Mouse (Mus musculus) forebrain, embryonic 13.5 days (tissue): ENCODE results near the gene Atp5l. TPM values are rescaled to one million over a fixed set of nuclear protein-coding genes. Genes with fewer than 3 reads are reported as not detected.

Experiments used
- ATAC-seq: fragments of 200-750 bp; cut with Nextera tagmentation; 2 replicates; pipeline ENCODE4 v1.8.0; 2017
- H3K27ac ChIP-seq: fragments of 300-500 bp; sonication (generic); 2 replicates; pipeline ENCODE4 v1.5.1; 2015; ENCODE audit warnings: inconsistent platforms, mild to moderate bottlenecking, moderate library complexity
- H3K27me3 ChIP-seq: fragments of 300-500 bp; sonication (generic); 2 replicates; pipeline ENCODE4 v1.6.1; 2015; ENCODE audit warnings: mild to moderate bottlenecking, inconsistent platforms
- H3K36me3 ChIP-seq: fragments of 300-500 bp; sonication (generic); 2 replicates; pipeline ENCODE4 v1.6.1; 2015; ENCODE audit warnings: mild to moderate bottlenecking, inconsistent platforms; ENCODE audit not compliant: poor library complexity, severe bottlenecking
- H3K4me1 ChIP-seq: fragments of 300-500 bp; sonication (generic); 2 replicates; pipeline ENCODE4 v1.6.1; 2015; ENCODE audit warnings: inconsistent platforms
- H3K4me2 ChIP-seq: fragments of 300-500 bp; sonication (generic); 2 replicates; pipeline ENCODE4 v1.6.1; 2015; ENCODE audit warnings: inconsistent platforms, mild to moderate bottlenecking, moderate library complexity
- H3K4me3 ChIP-seq: fragments of 300-500 bp; sonication (generic); 2 replicates; pipeline ENCODE4 v1.5.1; 2015; ENCODE audit warnings: mild to moderate bottlenecking, inconsistent platforms
- H3K9ac ChIP-seq: fragments of 300-500 bp; sonication (generic); 2 replicates; pipeline ENCODE4 v1.6.1; 2015; ENCODE audit warnings: mild to moderate bottlenecking, inconsistent platforms
- H3K9me3 ChIP-seq: fragments of 300-500 bp; sonication (generic); replicated peaks from 2 replicates; pipeline ENCODE4 v1.6.1; 2016; ENCODE audit warnings: inconsistent platforms
- WGBS: fragments of 180-500 bp; shearing (Covaris S2); methylation state at CpG from one replicate; pipeline ENCODE4 v1.1.7; 2015; 5-methylcytosine and 5-hydroxymethylcytosine counted together
- polyA plus RNA-seq: library from polyadenylated mRNA; unstranded; fragments of >200 nt; fragmentation: Nextera tagmentation; extraction: Ambion mirVana; gene quantifications from 2 replicates; pipeline ENCODE4 v1.2.1, GENCODE M21; 2015

The Atp5l gene
- polyA plus RNA-seq, 1 experiment from 2014 or later, result 836 TPM

- Histone ChIP-seq H3K9ac (peak overlapping the region; percentile 96), H3K36me3 (no peaks in the 10 kb centered on the region), H3K4me3 (peak overlapping the region; percentile 100), H3K4me1 (peaks cover 21% of the 10 kb centered on the region), H3K27ac (peak overlapping the region; percentile 87), H3K9me3 (no peaks in the 10 kb centered on the region), H3K4me2 (peak overlapping the region; percentile 94), H3K27me3 (no peaks in the 10 kb centered on the region)
- 1% methylated on average over 8 of the region's 8 CpGs for WGBS
- ATAC-seq, result peak; percentile 88
Observed at GRCm38 (mm10) chr9:44921123-44921468, 554 bp upstream of the Atp5l start.

DNA sequence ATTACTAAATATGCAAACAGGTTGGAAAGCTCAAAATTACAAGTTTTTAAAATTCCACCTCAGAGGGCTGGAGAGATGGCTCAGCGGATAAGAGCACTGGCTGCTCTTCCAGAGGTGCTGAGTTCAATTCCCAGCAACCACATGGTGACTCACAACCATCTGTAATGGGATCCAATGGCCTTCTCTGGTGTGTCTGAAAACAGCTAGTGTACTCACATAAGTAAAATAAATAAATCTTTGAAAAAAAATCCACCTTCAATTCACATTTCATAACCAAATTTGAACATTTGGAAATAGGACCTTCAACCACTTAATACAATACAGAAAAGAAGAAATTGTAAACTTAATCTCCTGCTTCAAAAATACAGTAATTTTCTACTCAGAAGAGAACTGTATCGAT lies 936 bp downstream of the Atp5l start:
- Histone ChIP-seq H3K4me2 (peak overlapping the region; percentile 94), H3K9me3 (no peaks in the 10 kb centered on the region), H3K27me3 (no peaks in the 10 kb centered on the region), H3K27ac (no peak overlapping the region), H3K9ac (peak overlapping the region; percentile 96), H3K4me1 (peaks cover 33% of the 10 kb centered on the region), H3K4me3 (peak overlapping the region; percentile 100), H3K36me3 (no peaks in the 10 kb centered on the region)
- 47% methylated on average over 2 of the region's 2 CpGs for WGBS
- ATAC-seq, result no peak

DNA sequence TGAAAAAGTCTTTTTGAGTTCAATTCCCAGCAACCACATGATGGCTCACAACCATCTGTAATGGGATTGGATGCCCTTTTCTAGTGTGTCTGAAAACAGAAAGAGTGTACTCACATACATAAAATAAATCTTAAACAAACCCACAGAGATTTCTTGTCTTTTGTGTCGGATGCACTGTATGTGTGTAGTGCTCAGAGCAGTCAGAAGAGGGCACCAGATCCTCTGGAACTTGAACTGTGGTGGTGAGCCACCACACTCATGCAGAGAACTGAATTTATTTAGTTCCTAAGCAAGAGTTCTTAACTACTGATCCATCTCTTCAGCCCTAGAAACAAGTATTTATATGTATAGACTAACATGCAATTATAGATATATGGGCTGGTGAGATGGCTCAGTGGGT lies 4.3 kb downstream of the Atp5l start:
- H3K4me3 ChIP-seq, result no peak overlapping the region
- H3K9me3 ChIP-seq, result no peaks in the 10 kb centered on the region
- H3K9ac ChIP-seq, result no peak overlapping the region
- ATAC-seq, result no peak
- H3K4me1 ChIP-seq, result peaks cover 27% of the 10 kb centered on the region
- H3K27ac ChIP-seq, result no peak overlapping the region
- no peaks in the 10 kb centered on the region for H3K27me3 ChIP-seq
- peaks cover 18% of the 10 kb centered on the region for H3K36me3 ChIP-seq
- no peak overlapping the region for H3K4me2 ChIP-seq
- WGBS, result 55% methylated on average over 1 of the region's 1 CpGs

GRCm38 (mm10) chr9:44914706-44915105 lies 5.8 kb downstream of the Atp5l start:
- Histone ChIP-seq H3K27ac (peak overlapping the region; percentile 35; the same call in 1 of the 2 replicates), H3K9ac (peak overlapping the region; percentile 31; the same call in 1 of the 2 replicates), H3K27me3 (no peaks in the 10 kb centered on the region), H3K36me3 (peaks cover 32% of the 10 kb centered on the region), H3K4me2 (no peak overlapping the region), H3K9me3 (no peaks in the 10 kb centered on the region), H3K4me3 (no peak overlapping the region), H3K4me1 (peaks cover 24% of the 10 kb centered on the region)
- WGBS, result 21% methylated on average over 4 of the region's 4 CpGs
- ATAC-seq, result no peak

- Histone ChIP-seq H3K9ac (no peak overlapping the region), H3K4me2 (no peak overlapping the region), H3K36me3 (peaks cover 32% of the 10 kb centered on the region), H3K4me3 (no peak overlapping the region), H3K4me1 (peaks cover 14% of the 10 kb centered on the region), H3K27ac (no peak overlapping the region), H3K27me3 (no peaks in the 10 kb centered on the region), H3K9me3 (no peaks in the 10 kb centered on the region)
- no peak for ATAC-seq
- WGBS, result 96% methylated on average over 4 of the region's 4 CpGs
Observed at GRCm38 (mm10) chr9:44911365-44911764, 9.2 kb downstream of the Atp5l start.

DNA sequence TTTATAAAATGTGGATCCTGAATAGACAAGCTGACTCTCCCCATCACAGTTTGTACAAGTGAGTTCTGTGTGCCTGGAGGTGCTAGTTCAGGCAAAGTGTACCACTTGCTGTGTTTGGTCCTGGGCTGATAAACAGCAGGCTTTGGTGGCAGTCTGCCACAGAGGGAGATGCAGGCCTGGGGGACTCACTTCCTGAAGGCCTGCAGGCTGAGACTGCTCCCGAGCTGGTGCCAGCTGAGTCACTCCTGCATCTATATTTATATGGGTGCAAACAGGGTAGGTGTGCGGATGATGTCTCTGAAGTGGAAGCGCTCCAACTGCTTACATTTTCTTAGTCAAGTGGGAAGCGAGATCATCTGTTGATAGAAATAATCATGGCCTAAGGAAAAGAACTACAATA lies 14.9 kb downstream of the Atp5l start:
- WGBS, result 79% methylated on average over 4 of the region's 4 CpGs
- Histone ChIP-seq H3K9me3 (no peaks in the 10 kb centered on the region), H3K9ac (no peak overlapping the region), H3K27me3 (no peaks in the 10 kb centered on the region), H3K4me3 (no peak overlapping the region), H3K4me2 (no peak overlapping the region), H3K27ac (no peak overlapping the region), H3K36me3 (peaks cover 9% of the 10 kb centered on the region), H3K4me1 (no peaks in the 10 kb centered on the region)
- ATAC-seq, result no peak

- Histone ChIP-seq H3K4me2 (no peak overlapping the region), H3K4me1 (no peaks in the 10 kb centered on the region), H3K9me3 (no peaks in the 10 kb centered on the region), H3K27me3 (no peaks in the 10 kb centered on the region), H3K9ac (no peak overlapping the region), H3K27ac (no peak overlapping the region), H3K4me3 (no peak overlapping the region), H3K36me3 (peaks cover 2% of the 10 kb centered on the region)
- WGBS, result 76% methylated on average over 5 of the region's 5 CpGs
- ATAC-seq, result no peak
Observed at GRCm38 (mm10) chr9:44904964-44905363, 15.6 kb downstream of the Atp5l start.

- Histone ChIP-seq H3K4me3 (no peak overlapping the region), H3K4me2 (no peak overlapping the region), H3K27ac (no peak overlapping the region), H3K9me3 (no peaks in the 10 kb centered on the region), H3K9ac (no peak overlapping the region), H3K27me3 (no peaks in the 10 kb centered on the region), H3K4me1 (no peaks in the 10 kb centered on the region), H3K36me3 (no peaks in the 10 kb centered on the region)
- no peak for ATAC-seq
- WGBS, result 88% methylated on average over 4 of the region's 4 CpGs
Observed at GRCm38 (mm10) chr9:44903856-44904255, 16.7 kb downstream of the Atp5l start.

DNA sequence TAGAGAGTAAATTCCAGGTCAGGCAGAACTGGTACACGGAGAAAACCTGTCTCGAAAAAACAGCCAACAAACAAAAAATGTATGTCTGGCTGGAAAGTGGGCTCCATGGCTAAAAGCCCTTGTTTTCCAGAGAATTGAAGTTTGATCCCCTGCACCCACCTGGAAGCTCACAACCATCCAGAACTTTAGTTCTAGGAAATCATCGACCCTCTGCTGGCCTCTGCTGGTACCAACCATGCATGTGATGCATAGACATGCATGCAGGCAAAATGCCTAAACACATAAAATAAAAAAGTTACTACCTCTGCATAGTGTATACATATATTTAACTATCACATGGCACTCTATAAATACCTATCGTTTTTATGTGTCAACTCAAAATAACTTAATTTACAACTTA lies 20.1 kb downstream of the Atp5l start:
- H3K9me3 ChIP-seq, result no peaks in the 10 kb centered on the region
- no peak overlapping the region for H3K4me2 ChIP-seq
- H3K9ac ChIP-seq, result no peak overlapping the region
- no peak overlapping the region for H3K27ac ChIP-seq
- H3K4me1 ChIP-seq, result no peaks in the 10 kb centered on the region
- no peak for ATAC-seq
- H3K27me3 ChIP-seq, result no peaks in the 10 kb centered on the region
- H3K4me3 ChIP-seq, result no peak overlapping the region
- 63% methylated on average over 4 of the region's 4 CpGs for WGBS
- H3K36me3 ChIP-seq, result no peaks in the 10 kb centered on the region

DNA sequence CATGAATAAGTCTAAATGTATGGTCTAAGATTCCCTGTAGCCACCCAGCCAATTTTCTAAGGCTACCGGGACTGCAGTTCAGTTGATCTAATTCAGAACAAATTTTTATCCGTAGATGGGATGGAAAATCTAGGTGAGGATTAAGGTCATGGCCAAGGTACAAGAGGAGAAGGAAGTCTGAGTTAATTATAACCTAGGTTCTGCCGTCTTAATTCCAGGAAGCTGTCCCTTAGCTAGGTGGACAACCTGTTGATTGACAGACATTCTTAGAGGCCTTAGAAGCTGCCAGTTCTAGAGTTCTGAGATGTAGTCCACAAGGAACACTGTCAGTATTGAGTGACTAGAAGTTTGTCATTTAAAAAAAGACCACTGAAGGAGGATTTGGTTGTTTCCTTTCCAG lies 20.8 kb downstream of the Atp5l start:
- Histone ChIP-seq H3K4me1 (no peaks in the 10 kb centered on the region), H3K27me3 (no peaks in the 10 kb centered on the region), H3K27ac (no peak overlapping the region), H3K36me3 (no peaks in the 10 kb centered on the region), H3K9ac (no peak overlapping the region), H3K4me3 (no peak overlapping the region), H3K4me2 (no peak overlapping the region), H3K9me3 (no peaks in the 10 kb centered on the region)
- ATAC-seq, result no peak
- 88% methylated on average over 3 of the region's 3 CpGs for WGBS

DNA sequence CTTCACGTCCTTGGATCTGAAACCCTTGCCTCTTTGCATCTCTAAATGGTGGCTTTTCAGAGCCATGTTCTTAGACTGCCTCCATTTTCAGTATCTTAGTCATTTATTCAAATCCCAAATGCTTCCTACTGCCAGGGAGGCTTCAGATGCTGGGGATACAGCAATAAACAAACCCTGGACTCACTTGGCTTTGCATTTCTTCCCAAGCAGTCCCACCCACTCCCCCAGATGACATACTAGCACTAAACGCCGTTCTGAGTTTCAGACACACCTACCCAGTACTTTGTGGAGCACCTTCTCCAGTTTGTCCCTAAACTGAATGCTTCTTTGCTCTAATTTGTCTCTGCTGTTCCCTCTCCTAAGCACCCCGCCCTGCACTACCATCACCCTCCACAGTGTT lies 23.5 kb downstream of the Atp5l start:
- ATAC-seq, result no peak
- Histone ChIP-seq H3K9ac (no peak overlapping the region), H3K4me1 (no peaks in the 10 kb centered on the region), H3K27me3 (no peaks in the 10 kb centered on the region), H3K4me3 (no peak overlapping the region), H3K36me3 (no peaks in the 10 kb centered on the region), H3K9me3 (no peaks in the 10 kb centered on the region), H3K27ac (no peak overlapping the region), H3K4me2 (no peak overlapping the region)
- 79% methylated on average over 4 of the region's 4 CpGs for WGBS

DNA sequence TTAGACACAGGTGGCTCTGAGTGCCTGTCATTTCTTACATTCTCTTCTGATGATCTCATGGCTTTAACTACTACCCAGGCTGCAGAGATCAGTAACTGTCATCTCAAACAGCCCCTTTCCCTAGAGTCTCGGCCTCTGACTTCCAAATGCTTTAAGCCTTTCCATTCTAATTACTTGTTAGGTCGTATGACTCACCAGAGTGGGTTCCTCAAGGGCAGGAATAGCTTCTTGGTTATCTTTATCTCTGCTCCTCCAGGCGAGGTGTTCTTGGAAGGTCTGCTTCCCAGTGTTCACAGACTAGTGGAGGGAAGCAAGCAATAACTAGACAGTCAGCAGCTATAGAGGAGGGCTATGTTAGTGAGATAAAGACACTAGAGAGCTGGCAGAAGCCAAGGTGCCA lies 27.9 kb downstream of the Atp5l start:
- WGBS, result 66% methylated on average over 3 of the region's 3 CpGs
- H3K4me3 ChIP-seq, result no peak overlapping the region
- no peak for ATAC-seq
- no peaks in the 10 kb centered on the region for H3K36me3 ChIP-seq
- no peaks in the 10 kb centered on the region for H3K9me3 ChIP-seq
- no peak overlapping the region for H3K9ac ChIP-seq
- no peak overlapping the region for H3K4me2 ChIP-seq
- no peak overlapping the region for H3K27ac ChIP-seq
- H3K4me1 ChIP-seq, result no peaks in the 10 kb centered on the region
- H3K27me3 ChIP-seq, result 0 out of 2 replicates have a peak, but pooled peaks cover 8% of the 10 kb centered on the region

GRCm38 (mm10) chr9:44891210-44891609 lies 29.3 kb downstream of the Atp5l start:
- 90% methylated on average over 6 of the region's 6 CpGs for WGBS

More at GRCm38 (mm10) chr9:44891210-44891609, 29.3 kb downstream of the Atp5l start:
- no peak overlapping the region for H3K9ac ChIP-seq
- no peaks in the 10 kb centered on the region for H3K36me3 ChIP-seq
- 0 out of 2 replicates have a peak, but pooled peaks cover 8% of the 10 kb centered on the region for H3K27me3 ChIP-seq
- no peak overlapping the region for H3K4me3 ChIP-seq
- no peak overlapping the region for H3K27ac ChIP-seq
- no peaks in the 10 kb centered on the region for H3K9me3 ChIP-seq
- H3K4me1 ChIP-seq, result no peaks in the 10 kb centered on the region
- ATAC-seq, result no peak
- H3K4me2 ChIP-seq, result no peak overlapping the region
